Mouse (Mus musculus) liver, adult 2 months (tissue): ENCODE measurements at regions not wholly inside any gene's neighbourhood (a gene's known extent, or its start where the extent isn't known, plus 50 kb on each side); places are given as distances from the start of the nearest gene placed in this dataset.

ENCODE experiments used
- CTCF ChIP-seq: fragments of 200-500 bp; IDR thresholded peaks from 2 replicates; pipeline ENCODE4 v1.5.1; 2011; ENCODE audit warnings: low read depth, low read length, control low read depth
- POLR2A ChIP-seq: fragments of 200-500 bp; IDR thresholded peaks from 2 replicates; pipeline ENCODE4 v1.6.1; 2011; ENCODE audit warnings: low read length, control low read depth; ENCODE audit not compliant: insufficient read depth; ENCODE audit errors: extremely low read depth

GRCm38 (mm10) chr1:67504140-67504539, 381.3 kb downstream of the Cps1 start:
- TF ChIP-seq CTCF (no peak), POLR2A (no peak)
